Mouse (Mus musculus) left cerebral cortex, adult 18-20 months (tissue): Measurements from ENCODE around the gene Ankdd1a. TPM values are rescaled to one million over a fixed set of nuclear protein-coding genes. Genes with fewer than 3 reads are reported as not detected.

Experiments
- DNase-seq, 2 experiments: peaks; one replicate each; pipeline ENCODE4 v3.0.0; 2021 to 2022; ENCODE audit warnings: low spot score in 2 of 2, mixed read lengths in 1 of 2
- total RNA-seq, 2 experiments: library from RNA; stranded (reverse); gene quantifications; 2 replicates each; pipeline ENCODE4 v1.2.3; 2021

Gene Ankdd1a
- total RNA-seq, 2 experiments from 2014 or later, result 2.3 to 3.7 TPM

DNA sequence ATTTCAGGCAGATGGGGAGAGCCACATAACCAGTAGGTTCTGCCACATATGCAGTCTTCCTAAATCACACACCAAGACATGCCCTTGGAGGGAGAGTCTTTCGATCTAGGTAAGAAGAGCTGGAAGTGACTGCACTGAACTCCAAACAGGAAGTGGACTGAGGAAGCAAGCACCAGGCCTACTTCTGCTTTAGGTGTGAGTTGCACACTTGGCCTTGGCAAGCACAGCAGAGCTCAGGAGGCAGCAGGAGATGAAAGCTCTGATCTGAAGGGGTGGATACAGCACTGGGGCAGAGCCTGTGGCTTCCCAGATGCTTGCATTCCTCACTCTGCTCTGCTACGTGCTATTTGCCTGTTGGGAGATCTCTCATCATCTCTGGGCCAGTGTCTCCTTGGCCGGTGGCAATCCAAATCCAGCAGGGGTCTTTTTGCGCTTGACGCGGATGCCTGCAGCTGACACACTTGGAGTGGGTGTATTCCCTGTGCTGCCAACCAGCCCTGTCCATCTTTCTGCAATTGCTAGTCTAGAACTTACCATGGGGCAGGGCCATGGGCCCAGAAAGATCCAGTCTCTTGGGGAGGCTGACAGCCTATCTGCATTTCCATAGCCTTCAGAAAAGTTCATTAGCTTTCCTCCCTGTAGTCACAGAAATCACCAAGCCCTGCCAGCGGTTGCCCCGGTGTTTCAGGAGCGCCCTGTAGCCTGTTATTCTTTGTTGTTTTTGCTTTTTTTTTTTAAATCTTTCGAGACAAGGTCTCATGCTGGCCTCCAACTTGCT lies 25.8 kb upstream of the Ankdd1a start:
- no peak for DNase-seq

DNA sequence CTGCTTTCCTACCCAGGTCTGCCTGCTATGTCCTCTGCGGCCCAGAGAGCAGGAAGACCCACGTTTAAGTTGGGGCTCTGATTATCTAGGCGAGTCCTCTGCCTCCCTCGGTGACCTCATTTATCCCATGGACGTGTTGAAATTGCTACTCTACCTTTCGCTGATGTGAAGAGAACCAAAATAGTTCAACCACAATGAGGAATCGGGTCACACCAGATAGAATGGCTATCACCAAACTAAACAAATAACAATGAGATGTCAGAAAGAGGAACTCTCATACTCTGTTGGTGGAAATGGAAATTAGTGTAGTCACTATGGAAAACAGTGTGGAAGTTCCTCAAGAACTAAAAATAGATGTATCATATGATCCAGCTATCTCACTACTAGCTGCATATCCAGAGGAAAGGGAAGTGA lies 22.1 kb upstream of the Ankdd1a start:
- DNase-seq, result no peak

DNA sequence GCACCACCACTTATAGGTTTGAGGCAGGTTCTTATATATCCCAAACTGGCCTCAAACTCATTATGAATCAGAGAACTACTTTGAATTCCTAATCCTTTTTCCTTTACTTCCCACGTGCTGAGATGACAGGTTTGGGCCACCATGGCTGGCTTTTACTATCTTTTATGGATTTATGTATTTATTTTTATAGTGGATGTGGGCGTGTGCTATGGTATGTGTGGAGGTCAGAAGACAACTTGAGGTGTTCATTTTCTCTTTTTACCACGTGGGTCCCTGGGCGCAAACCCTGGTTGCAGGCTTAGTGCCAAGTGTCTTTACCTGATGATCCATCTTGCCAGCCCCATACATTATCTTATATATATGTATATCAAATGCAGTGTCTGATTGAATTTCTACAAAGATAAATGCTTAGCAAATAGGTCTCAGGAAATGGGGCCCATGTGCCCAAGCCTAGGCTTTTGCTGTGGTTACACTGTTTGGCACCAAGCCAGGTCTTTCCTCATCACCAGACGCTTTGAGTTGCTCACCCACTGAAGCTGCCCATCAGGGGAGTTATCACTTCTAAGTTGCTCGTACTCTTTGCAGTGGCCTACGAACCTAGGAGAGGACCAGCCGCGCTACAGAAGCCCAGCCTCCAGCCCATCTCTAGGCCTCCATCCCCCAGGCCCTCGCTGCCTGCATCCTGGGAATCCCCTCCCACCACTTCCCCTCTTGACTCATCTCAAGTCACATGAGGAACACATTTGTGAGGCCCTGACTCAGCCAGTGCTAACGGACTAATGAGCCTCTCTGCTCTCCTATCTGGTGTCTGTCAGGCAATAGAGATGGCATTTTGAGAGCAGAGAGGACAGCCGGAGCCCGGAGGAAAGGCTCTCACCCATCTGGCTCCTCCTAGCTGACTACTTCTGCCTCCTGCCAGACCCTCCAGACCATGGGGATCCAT lies 21.4 kb upstream of the Ankdd1a start:
- peak in 1 of 2 experiments; percentile 13 for DNase-seq

DNA sequence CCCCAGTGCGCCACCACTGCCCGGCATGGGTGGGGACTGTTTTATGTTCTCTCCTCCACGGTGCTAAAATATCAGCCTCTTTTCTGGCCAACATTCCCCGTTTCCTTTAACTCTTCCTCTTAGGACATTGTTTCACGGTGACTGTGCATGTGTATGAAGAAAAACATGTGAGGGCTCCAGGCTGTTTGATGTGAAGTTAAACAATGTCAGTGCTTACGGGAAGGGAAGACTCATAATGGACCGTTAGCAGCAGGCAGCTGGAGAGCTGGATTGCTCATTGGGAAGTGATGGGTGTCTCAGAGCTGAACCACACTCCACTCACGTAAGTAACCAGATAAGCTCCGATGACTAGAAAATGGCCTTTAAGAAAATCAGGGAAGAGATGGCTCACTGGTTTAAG lies 19.7 kb upstream of the Ankdd1a start:
- no peak for DNase-seq

DNA sequence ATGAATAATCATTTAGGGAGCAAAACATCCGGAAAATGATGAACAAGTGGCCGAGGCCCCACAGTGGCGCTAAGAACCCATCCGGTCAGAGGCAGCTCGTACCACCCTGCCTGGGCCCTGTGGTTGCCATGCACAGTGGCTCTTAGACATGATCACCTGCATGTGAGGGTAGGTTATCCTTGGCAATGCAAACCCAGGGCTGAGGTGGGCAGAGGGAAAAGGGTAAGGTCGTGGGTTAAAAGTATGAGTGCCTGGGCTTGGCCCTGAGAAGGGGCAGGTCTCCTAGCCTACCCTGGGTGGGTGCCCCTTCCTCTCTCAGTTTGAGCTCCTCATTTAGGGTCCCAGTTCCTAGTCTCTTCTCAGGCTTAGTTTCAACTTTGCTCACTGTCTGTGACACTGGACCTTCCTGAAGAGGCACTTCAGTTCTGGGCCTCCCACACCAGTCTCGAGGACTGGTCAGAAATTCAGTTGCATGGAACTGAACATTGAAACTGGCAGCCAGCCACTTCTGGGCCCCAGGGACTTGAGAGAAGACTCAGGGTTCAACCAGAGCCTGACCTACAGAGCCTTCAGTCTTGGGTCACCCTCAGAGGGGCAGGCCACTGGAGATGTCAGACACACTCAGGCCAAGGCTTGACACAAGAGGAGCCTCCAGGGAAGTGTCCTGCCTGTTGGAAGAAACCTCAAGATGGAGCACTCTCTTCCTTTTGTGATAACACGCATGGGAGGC lies 18.1 kb upstream of the Ankdd1a start:
- DNase-seq, result no peak

DNA sequence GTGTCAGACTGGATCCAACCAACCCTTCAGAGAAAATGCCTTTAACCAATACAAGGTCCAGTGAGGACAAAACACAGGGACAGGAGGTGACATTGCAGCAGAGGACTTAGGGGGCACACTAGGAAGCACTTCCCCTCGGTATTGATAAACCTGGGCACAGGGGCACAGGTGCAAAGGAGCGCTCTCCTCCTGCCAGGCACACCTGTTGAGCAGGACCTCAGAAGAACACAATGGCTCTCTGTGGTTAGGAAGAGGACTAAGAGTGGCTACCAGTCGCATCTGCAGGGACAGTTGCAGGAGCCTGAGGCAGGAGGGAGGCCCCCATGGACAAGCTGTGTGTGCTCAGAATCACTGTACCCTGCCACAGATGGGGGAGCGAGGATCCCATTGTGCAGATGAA lies 16.5 kb upstream of the Ankdd1a start:
- no peak for DNase-seq

DNA sequence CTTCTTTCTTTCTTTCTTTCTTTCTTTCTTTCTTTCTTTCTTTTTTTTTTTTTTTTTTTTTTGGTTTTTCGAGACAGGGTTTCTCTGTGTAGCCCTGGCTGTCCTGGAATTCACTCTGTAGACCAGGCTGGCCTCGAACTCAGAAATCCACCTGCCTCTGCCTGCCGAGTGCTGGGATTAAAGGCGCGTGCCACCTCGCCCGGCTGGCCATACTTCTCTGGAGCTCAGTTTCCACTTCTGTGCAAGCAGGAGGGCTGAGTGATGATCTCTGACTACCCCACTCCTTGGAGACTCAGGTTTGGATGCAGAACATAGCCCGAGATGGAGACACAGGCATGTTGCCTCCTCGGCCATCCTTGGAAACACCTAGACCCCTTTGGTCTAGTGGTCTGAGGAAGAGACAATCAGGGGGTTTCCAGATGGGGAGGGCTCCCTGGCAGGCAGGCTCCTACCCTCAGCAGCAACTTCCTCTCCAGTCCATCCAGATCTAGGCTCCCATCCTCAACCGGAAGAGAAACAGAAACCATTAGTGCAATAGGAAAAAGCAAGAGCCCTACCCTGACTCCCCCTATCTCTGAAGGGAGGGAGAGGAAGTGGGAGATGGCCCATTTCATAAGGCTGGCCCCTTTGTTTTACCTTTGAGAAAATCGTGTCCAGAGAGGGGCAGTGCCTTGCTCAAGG lies 15.9 kb upstream of the Ankdd1a start:
- DNase-seq, result no peak

DNA sequence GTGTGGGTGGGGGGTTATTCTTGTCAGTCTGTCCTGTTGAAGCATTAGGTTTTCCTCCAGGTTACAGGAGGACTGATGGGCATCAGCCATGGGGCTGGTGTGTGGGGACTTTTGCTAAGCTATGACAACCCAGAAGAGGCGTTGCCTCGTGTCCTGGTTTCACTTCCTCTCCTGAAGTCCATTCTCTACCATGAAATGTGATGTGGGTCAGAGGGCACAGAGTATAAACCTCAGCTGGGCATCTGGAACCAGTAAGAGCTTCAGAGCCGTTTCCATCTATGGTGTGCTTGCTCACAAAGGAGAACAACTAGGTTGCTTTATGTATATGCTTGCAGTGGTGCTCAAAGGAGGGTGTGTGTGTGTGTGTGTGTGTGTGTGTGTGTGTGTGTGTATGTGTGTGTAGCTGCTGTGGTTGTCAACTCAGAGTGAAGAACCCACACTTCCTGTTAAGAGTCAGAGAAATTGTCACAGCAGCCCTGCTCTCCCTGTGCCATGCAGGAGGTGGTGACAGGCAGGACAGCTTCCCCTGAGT lies 15.3 kb upstream of the Ankdd1a start:
- no peak for DNase-seq

DNA sequence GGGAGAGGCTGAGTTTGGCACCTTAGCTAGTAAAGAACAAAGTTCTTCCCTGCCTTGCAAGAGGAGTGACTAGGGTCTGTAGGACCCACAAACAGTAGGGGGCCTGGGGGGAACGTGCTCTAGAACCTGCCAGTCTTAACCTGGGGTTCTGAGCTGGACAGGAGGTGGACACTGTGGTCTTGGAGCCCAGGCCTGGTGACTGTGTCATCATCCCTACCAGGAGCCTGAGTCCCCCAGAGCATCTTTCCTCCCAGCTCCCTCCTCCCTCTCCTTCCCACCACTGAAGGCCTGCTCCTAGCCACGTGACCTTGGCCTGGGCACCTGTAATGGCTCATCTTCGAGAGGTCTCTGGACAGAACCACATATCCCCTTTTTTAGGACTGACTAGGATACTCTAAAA lies 14.1 kb upstream of the Ankdd1a start:
- DNase-seq, result no peak

DNA sequence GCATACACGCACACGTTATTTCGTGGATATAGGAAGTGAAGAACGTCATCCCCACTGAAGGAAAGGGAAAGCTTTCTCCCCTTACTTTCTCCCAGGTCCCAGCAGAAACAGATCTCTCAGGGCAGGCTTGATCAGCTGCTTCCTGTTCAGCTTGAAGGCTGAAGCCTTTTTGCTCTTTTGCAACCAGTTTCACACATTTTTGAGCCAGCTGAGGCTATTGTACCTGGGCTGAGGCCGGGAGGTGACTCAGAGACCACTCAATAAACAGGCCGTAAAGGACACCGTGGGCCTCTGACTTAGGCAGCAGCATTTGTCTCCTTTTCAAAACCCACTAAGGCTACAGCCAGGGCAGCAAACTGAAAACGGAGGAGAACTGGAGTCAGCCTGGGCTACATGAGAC lies 13.0 kb upstream of the Ankdd1a start:
- DNase-seq, result no peak

DNA sequence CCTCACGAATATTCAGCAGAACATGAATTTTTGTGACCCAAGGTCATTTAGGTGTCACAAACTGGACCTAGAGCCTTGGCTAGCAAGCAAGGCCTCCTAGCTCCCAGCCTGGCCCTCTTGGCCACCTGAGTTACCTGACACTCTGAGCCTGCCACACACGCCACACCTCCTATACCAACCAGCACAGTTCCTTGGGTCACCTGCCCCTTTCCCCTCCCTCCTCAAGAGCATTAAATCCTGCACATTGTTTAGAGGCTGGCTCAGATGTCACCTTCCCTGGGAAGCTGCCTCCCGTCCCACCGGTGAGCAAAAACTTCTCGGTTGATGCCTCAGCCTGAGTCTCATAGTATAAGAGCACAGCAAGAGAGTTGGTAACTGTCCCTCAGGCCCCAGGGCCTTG lies 11.3 kb upstream of the Ankdd1a start:
- DNase-seq, result no peak

DNA sequence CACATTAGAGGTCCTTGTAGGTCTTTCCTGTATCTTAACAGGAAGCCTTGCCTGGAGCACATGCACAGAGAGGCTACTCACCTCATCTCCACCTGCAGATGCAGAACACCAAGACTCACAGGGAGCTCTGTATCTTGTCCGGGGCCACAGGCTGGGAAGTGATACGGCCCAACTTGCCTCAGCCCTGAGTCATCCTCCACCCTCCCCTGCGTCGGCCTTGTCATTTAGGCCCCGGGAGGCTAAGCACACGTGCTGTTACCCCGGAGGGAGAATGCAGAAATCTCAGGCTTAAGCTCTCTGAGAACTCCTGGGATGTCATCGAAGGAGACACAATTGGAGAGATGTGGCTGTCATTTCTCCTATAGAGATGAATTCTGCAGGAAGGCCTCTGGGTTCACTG lies 9.7 kb upstream of the Ankdd1a start:
- DNase-seq, result no peak

DNA sequence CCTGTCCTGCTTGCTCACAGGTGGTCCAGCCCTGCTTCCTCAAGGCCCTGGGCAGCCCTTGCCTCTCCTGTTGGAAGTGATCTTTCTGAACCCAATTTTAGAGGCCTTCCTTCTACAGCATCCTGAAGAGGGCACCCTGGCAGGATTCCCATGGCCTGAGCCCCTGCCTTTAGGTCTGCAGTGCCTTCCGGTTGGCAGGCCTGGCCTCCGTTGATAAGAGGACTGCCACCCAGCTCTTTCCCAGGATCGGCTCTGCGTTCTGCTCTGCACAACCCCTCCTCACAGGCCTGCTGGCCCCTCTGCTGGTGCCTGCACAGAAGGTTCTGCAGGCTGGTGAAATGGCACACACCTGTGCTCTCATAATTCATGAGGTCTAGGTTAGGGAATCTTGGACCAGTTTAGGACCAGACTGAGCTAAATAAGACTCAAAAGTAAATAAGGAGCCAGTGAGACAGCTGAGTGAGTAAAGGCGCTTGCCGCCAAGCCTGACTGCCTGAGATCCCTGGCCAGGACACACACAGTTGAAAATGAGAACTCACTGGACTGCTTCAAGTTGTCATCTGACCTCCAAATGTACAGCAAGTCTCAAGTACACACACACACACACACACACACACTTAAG lies 8.5 kb upstream of the Ankdd1a start:
- no peak for DNase-seq

DNA sequence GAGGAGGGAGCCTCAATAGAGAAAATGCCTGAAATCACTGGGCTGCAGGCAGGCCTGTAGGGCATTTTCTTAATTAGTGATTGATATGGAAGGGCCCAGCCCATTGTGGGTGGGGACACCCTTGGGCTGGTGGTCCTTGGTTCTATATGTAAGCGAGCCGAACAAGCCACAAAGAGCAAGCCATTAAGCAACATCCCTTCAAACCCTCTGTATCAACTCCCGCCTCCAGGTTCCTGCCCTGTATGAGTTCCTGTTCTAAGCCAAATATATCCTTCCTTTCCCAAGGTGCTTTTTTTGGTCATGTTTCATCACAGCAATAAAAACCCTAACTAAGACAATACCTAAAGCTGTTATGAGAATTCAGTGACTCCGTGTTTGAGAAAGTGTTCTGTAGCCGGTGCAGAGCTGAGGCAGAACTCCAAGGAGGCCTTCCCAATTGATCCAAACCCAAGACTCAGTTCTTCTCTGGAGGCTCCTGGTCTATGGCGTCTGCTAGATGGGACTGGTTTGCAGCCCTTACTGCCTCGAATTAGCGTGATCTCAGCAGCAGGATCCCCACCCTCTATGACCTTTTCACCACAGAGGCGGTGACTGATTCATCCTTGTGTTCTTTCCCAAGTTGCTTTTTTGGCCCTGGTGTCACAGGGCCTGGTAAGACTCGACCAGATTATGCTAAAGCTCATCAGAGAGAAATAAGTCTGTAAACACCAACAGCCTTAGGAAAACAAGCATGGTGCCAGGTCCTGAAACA lies 5.6 kb upstream of the Ankdd1a start:
- no peak for DNase-seq

DNA sequence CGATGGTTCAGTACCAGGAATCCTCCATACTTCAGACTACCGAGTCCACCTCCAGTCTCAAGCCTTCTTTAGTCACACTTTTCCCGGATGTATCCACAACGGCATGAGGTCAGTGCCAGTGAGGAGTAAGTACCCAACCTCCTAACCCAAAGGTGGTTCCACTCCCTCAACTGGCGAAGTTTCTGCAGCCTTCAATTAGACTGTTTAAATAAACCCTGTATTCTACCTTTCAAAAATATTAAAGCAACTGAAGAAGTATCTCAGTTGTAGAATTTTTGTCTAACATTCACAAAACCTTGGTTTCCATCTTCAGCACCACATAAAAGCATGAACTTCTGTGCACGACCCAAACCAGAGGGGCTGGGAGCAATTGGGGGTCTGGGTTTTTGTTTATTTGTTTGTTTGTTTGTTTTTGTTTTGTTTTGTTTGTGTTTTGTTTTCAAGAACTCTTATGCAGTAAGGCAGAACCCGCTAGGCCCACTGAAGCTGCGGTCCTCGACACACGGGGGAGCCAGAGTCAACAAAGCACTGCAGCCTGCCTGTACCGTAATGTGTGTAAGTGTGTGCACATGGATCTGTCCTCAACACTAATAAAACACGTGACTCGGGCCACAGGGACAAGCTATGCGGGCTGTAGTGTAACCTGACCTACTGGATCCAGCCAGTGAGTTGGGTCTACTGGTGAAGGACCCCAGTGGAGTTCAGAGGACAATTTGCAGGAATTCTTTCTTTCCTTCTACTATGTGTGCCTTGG lies 3.8 kb upstream of the Ankdd1a start:
- peak; percentile 74 to 80 for DNase-seq

DNA sequence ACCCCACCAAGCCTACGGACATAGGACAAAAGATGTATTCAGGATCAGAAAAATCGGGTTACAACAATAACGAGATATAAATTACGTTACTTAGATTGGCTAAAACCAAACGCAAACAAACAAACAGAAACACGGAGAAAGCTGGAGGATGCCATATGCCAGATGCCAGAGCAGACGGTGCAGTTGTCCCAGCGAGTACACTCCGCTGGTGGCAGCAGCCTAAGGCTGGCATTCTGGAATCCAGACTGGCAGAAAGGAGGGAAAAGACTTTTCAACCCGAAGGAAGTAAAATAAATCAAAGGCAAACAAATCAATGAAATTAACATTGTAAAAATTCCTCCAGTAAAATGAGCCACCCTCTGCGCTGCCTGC lies 498 bp upstream of the Ankdd1a start:
- DNase-seq, result peak in 1 of 2 experiments; percentile 30

DNA sequence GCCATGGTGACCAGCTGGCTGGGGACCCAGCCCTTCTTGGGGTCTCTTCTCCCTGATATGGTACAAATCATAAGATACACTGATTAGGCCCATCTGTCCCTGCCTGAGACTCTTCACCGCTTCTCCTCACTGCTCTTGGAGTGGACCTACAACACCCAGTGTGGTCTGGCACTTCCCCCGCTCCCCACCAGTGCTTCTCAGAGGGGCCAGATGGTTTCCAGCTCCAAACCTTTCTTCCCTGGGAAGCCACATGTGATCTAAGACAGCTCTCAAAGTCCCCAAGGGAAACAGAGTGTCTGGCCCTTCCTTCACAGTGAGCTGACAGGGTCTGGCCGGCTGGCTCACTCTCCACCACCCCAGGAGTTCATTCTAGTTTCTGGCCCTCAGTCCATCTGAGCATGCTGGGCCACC lies 5.1 kb downstream of the Ankdd1a start:
- DNase-seq, result no peak

DNA sequence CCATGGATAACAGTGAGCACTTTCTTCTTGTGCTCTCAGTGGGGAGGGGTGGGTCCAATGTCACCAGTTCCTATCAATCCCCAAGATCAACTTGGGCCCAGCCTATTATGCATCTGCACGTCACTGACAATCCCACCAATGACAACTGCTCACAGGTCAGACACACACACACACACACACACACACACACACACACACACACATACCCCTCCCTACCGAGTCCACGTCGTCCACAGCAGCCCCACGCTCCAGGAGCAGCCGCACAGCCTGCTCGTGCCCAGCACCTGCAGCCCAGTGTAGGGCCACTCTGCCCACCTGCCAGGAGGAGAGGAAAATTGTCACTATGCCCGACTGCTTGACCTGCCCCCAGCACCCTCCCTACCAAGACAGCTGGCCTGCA lies 5.6 kb downstream of the Ankdd1a start:
- DNase-seq, result no peak

DNA sequence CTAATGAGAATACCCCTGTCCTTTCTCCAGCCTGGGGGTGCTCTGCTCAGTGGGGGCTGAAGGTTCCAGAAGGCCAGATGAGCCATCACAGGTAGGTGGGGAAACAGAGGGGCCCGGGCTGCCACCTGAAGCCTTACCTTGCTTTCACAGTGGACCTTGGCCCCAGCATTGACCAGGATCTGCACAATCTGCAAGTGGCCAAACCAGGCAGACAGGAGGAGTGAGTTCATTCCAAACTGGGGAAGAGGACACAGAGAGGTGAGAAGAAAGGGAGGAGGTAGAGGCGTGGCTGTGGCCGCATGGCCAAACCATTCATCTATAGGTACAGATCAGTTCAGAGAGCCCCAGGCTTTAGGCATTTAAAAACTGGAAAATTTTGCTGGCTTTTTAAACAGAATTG lies 7.5 kb downstream of the Ankdd1a start:
- DNase-seq, result no peak
